Mouse (Mus musculus) MEL (cell line): ENCODE results near the gene Rtp3. TPM values are rescaled to one million over a fixed set of nuclear protein-coding genes. Genes with fewer than 3 reads are reported as not detected.

ENCODE experiments used
- DNase-seq: peaks from one replicate; pipeline ENCODE4 v3.0.0; 2011; ENCODE audit warnings: low read depth, low spot score
- H3K27ac ChIP-seq: 2 replicates; pipeline ENCODE4 v1.5.1; 2012; ENCODE audit warnings: low read depth, mild to moderate bottlenecking, control low read depth, low read length, moderate library complexity; ENCODE audit not compliant: control insufficient read depth
- H3K27me3 ChIP-seq, 2 experiments: fragments of 150-350 bp in 1 of 2; sonication (generic) in 1 of 2; 2 replicates each; pipeline ENCODE4 v1.6.1; 2012; ENCODE audit warnings: low read length in 2 of 2, mild to moderate bottlenecking in 2 of 2, improper control_type of control experiment in 1 of 2, moderate library complexity in 1 of 2; ENCODE audit not compliant: insufficient read depth in 2 of 2, control insufficient read depth in 1 of 2
- H3K36me3 ChIP-seq, 2 experiments: 2 replicates each; pipeline ENCODE4 v1.6.1; 2012 to 2014; ENCODE audit warnings: low read length in 2 of 2, improper control_type of control experiment in 1 of 2, inconsistent platforms in 1 of 2, mild to moderate bottlenecking in 1 of 2; ENCODE audit not compliant: insufficient read depth in 2 of 2, control insufficient read depth in 1 of 2
- H3K4me1 ChIP-seq, 2 experiments: fragments of 150-350 bp in 1 of 2; sonication (generic) in 1 of 2; 2 replicates each; pipeline ENCODE4 v1.6.1; 2012; ENCODE audit warnings: low read length in 2 of 2, improper control_type of control experiment in 1 of 2, mild to moderate bottlenecking in 1 of 2; ENCODE audit not compliant: insufficient read depth in 2 of 2, control insufficient read depth in 1 of 2
- H3K4me3 ChIP-seq, 2 experiments: fragments of 150-350 bp in 1 of 2; sonication (generic) in 1 of 2; 2 replicates each; pipeline ENCODE4 v1.5.1; 2012; ENCODE audit warnings: low read depth in 2 of 2, low read length in 2 of 2, mild to moderate bottlenecking in 2 of 2, moderate library complexity in 2 of 2, control low read depth in 1 of 2, improper control_type of control experiment in 1 of 2; ENCODE audit not compliant: control insufficient read depth in 1 of 2, insufficient read depth in 1 of 2
- H3K79me2 ChIP-seq: 2 replicates; pipeline ENCODE4 v1.6.1; 2012; ENCODE audit warnings: mild to moderate bottlenecking, low read length, moderate library complexity; ENCODE audit not compliant: control insufficient read depth, poor library complexity, insufficient read depth
- H3K9ac ChIP-seq: 2 replicates; pipeline ENCODE4 v1.6.1; 2012; ENCODE audit warnings: low read depth, mild to moderate bottlenecking, control low read depth, low read length, moderate library complexity; ENCODE audit not compliant: control insufficient read depth, poor library complexity, severe bottlenecking
- H3K9me3 ChIP-seq: fragments of 150-350 bp; sonication (generic); replicated peaks from 2 replicates; pipeline ENCODE4 v1.6.1; 2012; ENCODE audit warnings: mild to moderate bottlenecking, low read length, improper control_type of control experiment, moderate library complexity; ENCODE audit not compliant: insufficient read depth
- CHD1 ChIP-seq: IDR thresholded peaks from 2 replicates; pipeline ENCODE4 v1.6.1; 2012; ENCODE audit warnings: low read depth, mild to moderate bottlenecking, inconsistent platforms, low read length, improper control_type of control experiment
- CHD2 ChIP-seq: IDR thresholded peaks from 2 replicates; pipeline ENCODE4 v1.6.1; 2011; ENCODE audit warnings: low read length, improper control_type of control experiment
- EP300 ChIP-seq, 2 experiments: IDR thresholded peaks; 2 replicates each; pipeline ENCODE4 v1.6.1; 2011; ENCODE audit warnings: improper control_type of control experiment in 2 of 2, low read length in 2 of 2, low read depth in 1 of 2, mild to moderate bottlenecking in 1 of 2
- ETS1 ChIP-seq: IDR thresholded peaks from 2 replicates; pipeline ENCODE4 v1.6.1; 2012; ENCODE audit warnings: low read depth, mild to moderate bottlenecking, inconsistent platforms, low read length, improper control_type of control experiment, moderate library complexity
- GATA1 ChIP-seq: IDR thresholded peaks from 2 replicates; pipeline ENCODE4 v1.6.1; 2011; ENCODE audit warnings: low read depth, low read length, improper control_type of control experiment
- MYB ChIP-seq: IDR thresholded peaks from 2 replicates; pipeline ENCODE4 v1.6.1; 2011; ENCODE audit warnings: mild to moderate bottlenecking, low read depth, low read length, improper control_type of control experiment
- POLR2AphosphoS5 ChIP-seq: IDR thresholded peaks from 2 replicates; pipeline ENCODE4 v1.6.1; 2012; ENCODE audit warnings: low read depth, borderline replicate concordance, mild to moderate bottlenecking, inconsistent platforms, low read length, moderate library complexity, mixed read lengths
- RAD21 ChIP-seq: IDR thresholded peaks from 2 replicates; pipeline ENCODE4 v1.6.1; 2011; ENCODE audit warnings: mild to moderate bottlenecking, low read depth, low read length, improper control_type of control experiment
- SMC3 ChIP-seq: IDR thresholded peaks from 2 replicates; pipeline ENCODE4 v1.6.1; 2011; ENCODE audit warnings: low read depth, low read length, improper control_type of control experiment
- USF1 ChIP-seq: IDR thresholded peaks from 2 replicates; pipeline ENCODE4 v1.6.1; 2014; ENCODE audit warnings: low read depth, mild to moderate bottlenecking, inconsistent platforms, low read length, improper control_type of control experiment, moderate library complexity
- USF2 ChIP-seq, 2 experiments: IDR thresholded peaks; 2 replicates each; pipeline ENCODE4 v1.6.1; 2011 to 2012; ENCODE audit warnings: improper control_type of control experiment in 2 of 2, low read length in 2 of 2, borderline replicate concordance in 1 of 2, inconsistent platforms in 1 of 2, low read depth in 1 of 2, mild to moderate bottlenecking in 1 of 2; ENCODE audit not compliant: insufficient read depth in 1 of 2
- ZNF384 ChIP-seq: IDR thresholded peaks from 2 replicates; pipeline ENCODE4 v1.6.1; 2012; ENCODE audit warnings: low read depth, mild to moderate bottlenecking, inconsistent platforms, low read length, improper control_type of control experiment
- polyA plus RNA-seq, 2 experiments: library from polyadenylated mRNA; stranded (reverse) in 1 of 2; unstranded in 1 of 2; fragments of >175 nt in 1 of 2; fragments of >200 nt in 1 of 2; gene quantifications; 2 replicates each; pipeline versions ENCODE4 v1.2.1 to v1.2.4; 2012; ENCODE audit warnings: low replicate concordance in 2 of 2, low read depth in 1 of 2; ENCODE audit not compliant: insufficient read length in 2 of 2, insufficient read depth in 1 of 2, missing spikeins in 1 of 2
- total RNA-seq: library from RNA; depleted of rRNA; stranded (reverse); fragments of 300-350 nt; gene quantifications from 2 replicates; pipeline ENCODE4 v1.2.3, GENCODE M21; 2012; rRNA removed

Rtp3 gene
- not detected in 2 replicates for total RNA-seq
- not detected for polyA plus RNA-seq

GRCm38 (mm10) chr9:110990204-110990603 lies at the start of gene Rtp3:
TSS of gene Rtp3 (minus strand) at chr9:110990583.
- no peak for DNase-seq
- H3K9me3 ChIP-seq, result no peaks in the 10 kb centered on the region
- TF ChIP-seq MYB (no peak), SMC3 (no peak), RAD21 (no peak), CHD1 (no peak), ETS1 (no peak)
- no peaks in the 10 kb centered on the region for H3K36me3 ChIP-seq
- H3K4me1 ChIP-seq, result no peaks in the 10 kb centered on the region
- no peaks in the 10 kb centered on the region for H3K79me2 ChIP-seq
- H3K27ac ChIP-seq, result no peak within 1 kb of the TSS
- no peak within 1 kb of the TSS for H3K9ac ChIP-seq
- H3K27me3 ChIP-seq, result no peaks in the 10 kb centered on the region
- H3K4me3 ChIP-seq, result no peak within 1 kb of the TSS

DNA sequence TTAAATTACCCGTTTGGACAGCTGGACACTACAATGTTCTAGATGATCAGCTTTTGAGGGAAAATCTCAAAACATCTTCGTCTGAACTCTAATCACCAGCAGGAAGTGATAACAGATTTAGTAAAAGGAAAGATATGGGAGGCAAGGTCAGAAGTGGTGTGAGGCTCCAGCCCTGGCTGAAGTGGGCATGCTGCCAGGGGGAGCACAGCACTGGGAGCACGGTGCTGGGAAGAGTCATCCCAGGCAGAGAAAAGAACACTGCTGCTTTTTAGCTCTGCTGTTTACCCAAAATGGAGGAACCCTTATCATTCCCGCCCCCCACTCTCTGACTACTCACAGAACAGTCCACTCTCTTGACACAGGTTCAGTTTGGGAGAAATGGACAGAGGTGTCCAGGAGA lies 49.6 kb upstream of the Rtp3 start:
- H3K9ac ChIP-seq, result no peak overlapping the region
- no peak for TF ChIP-seq POLR2AphosphoS5
- TF ChIP-seq USF1, result no peak
- no peak for TF ChIP-seq USF2 (IDR thresholded peaks at IDR 0.05; ENCODE audit: borderline replicate concordance in 1 of 2, insufficient read depth in 1 of 2, low read depth in 1 of 2, low read length in 2 of 2)
- TF ChIP-seq ETS1, result no peak
- TF ChIP-seq CHD2, result no peak
- TF ChIP-seq EP300 (IDR thresholded peaks at IDR 0.05; ENCODE audit: low read depth in 1 of 2, low read length in 2 of 2), result no peak
- no peak for TF ChIP-seq GATA1
- TF ChIP-seq ZNF384, result no peak
- H3K27me3 ChIP-seq, result no peaks in the 10 kb centered on the region
- H3K27ac ChIP-seq, result no peak overlapping the region
- DNase-seq, result no peak
- H3K9me3 ChIP-seq, result no peaks in the 10 kb centered on the region
- H3K4me1 ChIP-seq, result no peaks in the 10 kb centered on the region
- no peaks in the 10 kb centered on the region for H3K79me2 ChIP-seq
- H3K4me3 ChIP-seq, result no peak overlapping the region
- no peaks in the 10 kb centered on the region for H3K36me3 ChIP-seq

DNA sequence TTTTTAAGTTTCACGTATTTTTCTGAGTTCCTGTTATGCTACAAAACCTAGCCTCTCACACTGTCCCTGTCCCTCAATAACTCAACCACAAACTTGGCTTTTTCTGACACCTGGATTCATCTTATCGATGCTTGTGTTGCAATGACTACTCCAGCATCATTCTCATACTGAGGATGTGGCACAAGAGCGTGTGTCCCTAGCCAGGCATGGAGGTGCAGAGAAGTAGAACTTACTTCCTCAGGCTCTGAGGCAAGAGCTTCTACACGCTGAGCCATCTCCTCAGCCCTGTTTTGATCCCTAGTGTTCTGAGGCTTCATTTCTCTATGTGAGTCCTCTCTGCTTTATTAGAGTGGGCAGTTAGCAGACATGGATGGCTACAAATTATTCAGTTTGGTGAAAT lies 43.3 kb upstream of the Rtp3 start:
- no peaks in the 10 kb centered on the region for H3K4me1 ChIP-seq
- no peaks in the 10 kb centered on the region for H3K36me3 ChIP-seq
- H3K27me3 ChIP-seq, result no peaks in the 10 kb centered on the region
- no peaks in the 10 kb centered on the region for H3K79me2 ChIP-seq
- no peak for TF ChIP-seq POLR2AphosphoS5
- no peaks in the 10 kb centered on the region for H3K9me3 ChIP-seq
- H3K9ac ChIP-seq, result no peak overlapping the region
- no peak overlapping the region for H3K4me3 ChIP-seq
- DNase-seq, result no peak
- no peak overlapping the region for H3K27ac ChIP-seq
